Mouse (Mus musculus): ENCODE data around the gene Dhx37.
"Not testable (repeated sequence)": the region's sequence is repeated elsewhere in the genome, so short reads cannot be mapped to it uniquely, and the experiment has no call there.

Dhx37 gene

DNA sequence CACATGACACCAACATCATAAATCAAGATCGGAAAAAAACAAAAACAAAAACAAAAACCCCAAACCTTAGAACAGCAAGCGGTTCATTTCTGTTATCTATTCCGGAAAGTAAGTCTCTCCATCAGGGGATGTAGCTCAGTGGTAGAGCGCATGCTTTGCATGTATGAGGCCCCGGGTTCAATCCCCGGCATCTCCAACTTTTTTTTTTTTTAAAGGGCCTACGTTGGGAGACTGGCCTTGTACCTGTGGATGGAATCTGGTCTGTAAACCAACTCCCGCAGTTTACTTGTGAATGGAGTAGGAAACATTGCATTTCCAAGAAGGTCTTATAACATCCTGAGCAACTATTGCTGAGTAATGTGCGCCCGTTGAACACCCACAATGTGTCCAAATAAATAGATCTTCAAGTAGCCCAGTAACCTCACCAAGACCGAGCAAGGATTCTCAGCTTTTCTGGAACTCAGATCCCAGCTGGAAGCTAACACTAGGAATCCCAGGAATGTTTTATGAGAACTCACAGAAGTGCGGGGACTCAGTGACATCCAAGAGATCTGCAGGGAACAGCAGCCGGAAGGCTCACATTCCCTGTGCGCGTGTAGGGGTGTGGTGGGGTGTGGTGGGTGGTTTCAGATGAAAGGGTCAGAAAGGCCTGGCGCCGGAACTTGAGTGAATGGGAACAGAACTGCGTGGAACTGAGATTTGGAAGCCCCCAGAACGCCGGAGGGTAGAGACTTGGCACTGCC, 24.4 kb downstream of the Dhx37 start:
- DNase-seq (ENCODE audit: extremely low spot score, low read depth, low spot score), result peak; percentile 81

DNA sequence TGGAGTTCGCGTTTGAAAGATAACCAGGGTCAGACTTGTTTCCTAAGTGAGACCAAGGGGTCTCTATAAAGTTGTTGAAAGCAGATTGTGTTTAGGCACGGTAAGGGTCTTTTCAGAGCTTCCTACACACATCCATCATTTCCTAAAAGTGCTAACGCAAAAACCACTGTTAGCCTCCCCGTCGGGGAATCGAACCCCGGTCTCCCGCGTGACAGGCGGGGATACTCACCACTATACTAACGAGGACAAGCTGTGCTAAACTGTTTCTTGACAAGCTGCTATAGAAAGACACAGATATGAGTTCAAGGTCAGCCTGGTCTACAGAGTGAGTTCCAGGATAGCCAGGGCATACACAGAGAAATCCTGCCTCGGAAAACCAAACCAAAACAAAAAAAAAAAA, 25.1 kb downstream of the Dhx37 start:
- DNase-seq (ENCODE audit: extremely low spot score, low read depth, low spot score), result peak; percentile 95

DNA sequence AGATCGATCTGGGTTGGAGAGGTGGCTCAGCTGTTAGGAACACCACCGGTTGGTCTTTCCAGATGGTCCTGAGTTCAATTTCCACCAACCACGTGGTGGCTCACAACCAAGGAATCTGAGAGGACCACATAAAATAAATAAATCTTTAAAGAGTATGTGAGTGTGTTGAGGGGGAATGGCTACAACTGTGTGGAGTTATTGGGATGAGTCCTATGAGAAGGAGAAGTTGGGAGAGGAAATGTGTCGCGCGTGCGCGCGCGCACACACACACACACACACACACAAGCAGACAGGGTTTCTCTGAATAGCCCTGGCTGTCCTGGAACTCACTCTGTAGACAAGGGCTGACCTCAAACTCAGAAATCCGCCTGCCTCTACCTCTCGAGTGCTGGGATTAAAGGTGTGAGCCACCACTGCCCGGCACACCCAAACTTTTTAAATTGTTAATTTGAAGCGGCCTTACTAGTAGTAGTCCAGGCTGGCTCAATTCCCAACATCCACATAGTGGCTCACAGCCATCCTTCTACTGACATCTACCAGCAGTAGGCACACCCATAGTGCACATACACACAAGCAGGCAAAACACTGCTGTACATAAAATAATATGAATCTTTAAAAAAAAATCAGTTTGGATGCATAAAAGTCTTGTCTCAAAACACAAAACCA, 25.9 kb downstream of the Dhx37 start:
- no peak for DNase-seq (ENCODE audit: extremely low spot score, low read depth, low spot score)

DNA sequence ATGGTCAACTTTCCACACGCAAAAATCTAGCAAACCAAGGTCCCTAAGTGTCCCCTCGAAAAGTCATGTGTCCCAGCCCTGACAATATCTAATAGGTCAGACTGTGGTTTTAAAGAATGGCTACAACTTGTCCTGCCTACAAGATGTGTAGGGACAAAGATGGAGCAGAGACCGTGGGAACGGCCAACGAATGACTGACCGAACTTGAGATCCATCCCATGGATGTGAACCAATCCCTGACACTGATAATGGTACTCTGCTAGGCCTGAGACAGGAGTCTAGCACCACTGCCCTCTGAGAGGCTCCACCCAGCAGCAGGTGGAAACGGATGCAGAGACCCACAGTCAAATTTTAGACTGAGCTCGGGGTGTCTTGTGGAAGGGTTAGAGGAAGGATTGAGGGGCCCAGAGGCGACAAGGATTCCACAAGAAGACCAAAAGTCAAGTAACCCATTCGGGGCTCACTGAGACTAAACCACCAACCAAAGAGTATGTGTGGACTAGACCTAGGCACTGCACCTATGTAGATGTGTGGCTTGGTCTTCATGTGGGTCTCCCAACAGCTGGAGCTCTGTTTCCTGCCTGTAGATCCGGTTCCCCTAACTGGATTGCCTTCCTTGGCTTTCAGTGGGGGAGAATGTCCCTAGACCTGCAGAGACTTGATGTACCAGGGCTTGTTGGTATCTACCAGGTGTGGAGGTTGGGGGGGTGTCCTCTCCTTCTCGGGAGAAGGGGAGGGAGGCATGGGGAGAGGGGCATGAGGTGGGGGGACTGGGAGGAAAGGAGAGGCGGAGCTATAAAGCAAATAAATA, 26.7 kb downstream of the Dhx37 start:
- no peak for DNase-seq (ENCODE audit: extremely low spot score, low read depth, low spot score)

DNA sequence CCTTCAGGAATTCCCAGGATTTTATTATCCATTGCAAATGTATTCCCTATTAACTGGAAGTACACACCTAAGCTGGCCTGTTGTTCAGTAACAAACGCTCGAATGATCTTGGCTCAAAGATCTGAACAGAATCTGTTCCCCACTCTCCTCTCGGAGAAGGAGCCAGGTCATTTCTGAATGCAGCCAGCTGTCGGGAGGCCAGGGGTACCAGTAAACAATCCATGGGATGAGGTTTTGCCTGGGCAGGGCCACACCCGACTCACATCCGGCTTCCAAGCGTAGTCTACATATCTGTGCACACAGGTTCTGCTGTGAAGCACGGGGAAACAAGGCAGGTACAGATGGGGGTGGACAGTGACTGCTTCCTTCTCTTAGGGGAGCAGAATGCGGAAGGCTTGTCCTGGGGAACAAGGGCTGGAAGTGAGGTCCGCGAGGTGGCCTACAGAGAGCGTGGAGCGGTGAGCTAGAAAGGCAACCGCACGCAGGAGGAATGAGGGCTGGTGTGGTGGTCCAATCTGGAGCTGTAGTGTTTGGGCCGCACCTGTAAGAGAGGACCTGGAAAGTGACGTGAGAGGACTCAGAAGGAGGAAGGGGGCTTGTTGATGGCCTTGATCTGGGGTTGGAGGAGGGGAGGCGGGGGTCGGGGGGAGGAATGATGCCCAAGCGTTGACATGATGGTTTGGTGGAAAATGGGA, 27.5 kb downstream of the Dhx37 start:
- DNase-seq (ENCODE audit: extremely low spot score, low read depth, low spot score), result no peak

DNA sequence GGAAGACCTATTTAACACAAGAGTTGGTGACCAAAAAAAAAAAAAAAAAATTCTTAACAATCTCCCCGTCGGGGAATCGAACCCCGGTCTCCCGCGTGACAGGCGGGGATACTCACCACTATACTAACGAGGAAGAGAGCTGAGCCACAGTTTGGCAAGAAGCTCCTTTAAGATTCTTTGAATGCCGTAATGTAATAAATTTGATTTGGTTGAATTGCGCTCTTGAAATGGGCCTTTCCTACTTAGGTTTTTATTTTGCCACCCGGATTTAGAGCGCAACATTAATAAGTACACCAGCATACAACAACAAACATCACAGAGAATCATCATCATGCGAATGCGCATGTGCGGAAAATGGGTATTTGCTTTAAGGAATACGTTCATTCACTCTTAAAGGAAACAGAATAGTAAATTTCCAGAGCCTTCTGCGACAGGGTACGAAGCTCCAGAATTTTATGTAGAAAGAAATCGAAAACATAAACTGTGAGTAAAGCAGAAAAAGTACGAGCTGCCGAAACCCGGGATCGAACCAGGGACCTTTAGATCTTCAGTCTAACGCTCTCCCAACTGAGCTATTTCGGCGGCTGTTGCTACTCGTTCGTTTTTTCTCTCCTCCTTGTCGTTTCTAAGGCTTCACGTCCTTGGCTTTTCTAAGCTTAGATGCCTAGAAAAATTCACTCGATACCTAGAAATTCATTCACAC, 28.2 kb downstream of the Dhx37 start:
- peak; percentile 92 for DNase-seq (ENCODE audit: extremely low spot score, low read depth, low spot score)

DNA sequence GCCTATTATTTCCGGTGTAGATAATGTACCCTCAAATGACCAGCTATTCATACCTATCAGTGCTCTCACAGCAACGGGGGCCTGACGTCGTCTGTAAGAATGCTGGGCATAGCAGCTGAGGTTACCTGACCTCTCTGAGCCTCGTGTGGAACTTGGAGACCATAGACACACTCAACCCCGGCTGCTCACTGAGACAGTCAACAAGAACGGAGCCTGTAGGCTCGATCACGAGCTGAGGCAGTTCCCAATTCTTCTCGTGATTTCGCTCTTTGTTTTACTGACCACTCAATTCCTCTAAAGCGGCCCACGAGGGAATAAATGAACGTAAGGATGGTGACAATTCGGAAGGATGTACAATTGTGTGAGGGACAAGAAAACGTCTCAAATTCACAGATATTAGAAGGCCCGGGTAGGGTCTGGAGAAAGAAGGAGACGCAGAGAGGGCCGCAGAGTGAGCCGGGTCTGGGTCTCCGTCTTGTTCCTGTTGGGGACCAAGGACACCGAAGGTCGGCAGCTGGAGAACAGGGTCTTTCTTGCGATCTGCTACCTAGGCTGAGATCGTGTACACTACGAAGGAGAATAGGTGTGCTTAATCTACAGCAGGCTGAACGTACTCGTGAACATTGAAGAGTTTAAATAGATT, 28.9 kb downstream of the Dhx37 start:
- DNase-seq (ENCODE audit: extremely low spot score, low read depth, low spot score), result no peak

DNA sequence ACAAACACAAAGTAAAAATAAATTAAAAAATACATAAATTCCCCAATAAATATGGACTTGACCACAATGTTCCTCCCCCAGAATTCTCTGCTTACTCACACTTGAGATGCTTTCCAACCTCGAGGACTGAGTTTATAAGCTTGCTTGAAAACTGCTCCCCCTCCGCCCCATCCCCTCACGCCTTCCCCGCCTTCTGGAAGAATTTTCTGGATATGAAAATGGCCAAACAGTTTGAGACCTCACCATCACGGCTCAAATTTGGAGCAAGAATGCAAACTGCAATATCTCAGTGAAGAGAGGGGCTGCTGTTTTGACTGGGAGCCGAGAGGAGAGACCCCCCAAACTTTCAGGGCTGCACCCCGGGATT, 29.4 kb downstream of the Dhx37 start:
- DNase-seq (ENCODE audit: extremely low spot score, low read depth, low spot score), result no peak

DNA sequence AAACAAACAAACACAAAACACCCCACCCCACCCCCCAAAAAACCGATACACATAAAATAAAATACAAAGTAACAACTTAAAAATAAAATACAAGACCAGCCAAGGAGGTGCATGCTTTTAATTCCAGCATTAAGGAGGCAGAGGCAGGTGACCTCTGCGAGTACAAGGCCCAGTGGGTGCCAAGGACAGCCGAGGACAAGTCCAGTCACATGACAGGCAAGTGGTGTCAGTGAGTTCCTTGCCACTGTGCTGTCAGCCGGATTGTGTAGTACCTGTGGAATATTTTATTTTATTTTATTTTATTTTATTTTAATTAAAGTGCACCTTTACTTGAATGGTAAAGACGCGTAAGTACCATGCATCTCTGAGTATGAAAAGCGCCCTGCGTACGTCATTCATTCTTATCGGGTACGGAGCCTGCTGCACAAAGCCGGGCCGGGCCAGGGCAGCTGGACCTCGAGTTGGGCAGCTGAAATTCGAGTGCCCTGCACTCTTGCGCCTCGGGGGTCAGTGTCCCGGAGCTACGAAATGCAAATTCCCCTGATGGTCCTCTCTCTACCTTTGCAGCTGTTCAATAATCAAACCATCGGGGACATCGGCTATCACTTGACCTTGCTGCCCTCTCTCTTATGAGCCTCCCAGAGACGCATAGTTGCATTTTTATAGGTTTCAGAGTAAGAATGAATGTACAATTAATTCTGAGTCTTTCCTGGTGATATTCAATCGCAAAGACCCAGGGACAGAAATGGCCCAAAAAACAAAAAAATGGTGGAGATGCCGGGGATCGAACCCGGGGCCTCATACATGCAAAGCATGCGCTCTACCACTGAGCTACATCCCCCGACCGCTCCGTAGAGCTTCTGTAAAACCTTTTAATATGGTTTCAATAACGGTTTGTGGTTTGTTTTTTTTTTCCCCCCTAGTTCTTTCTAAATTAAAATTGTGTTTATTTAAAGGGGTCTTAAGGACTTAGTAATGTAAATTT, 30.1 kb downstream of the Dhx37 start:
- DNase-seq (ENCODE audit: extremely low spot score, low read depth, low spot score), result no peak

DNA sequence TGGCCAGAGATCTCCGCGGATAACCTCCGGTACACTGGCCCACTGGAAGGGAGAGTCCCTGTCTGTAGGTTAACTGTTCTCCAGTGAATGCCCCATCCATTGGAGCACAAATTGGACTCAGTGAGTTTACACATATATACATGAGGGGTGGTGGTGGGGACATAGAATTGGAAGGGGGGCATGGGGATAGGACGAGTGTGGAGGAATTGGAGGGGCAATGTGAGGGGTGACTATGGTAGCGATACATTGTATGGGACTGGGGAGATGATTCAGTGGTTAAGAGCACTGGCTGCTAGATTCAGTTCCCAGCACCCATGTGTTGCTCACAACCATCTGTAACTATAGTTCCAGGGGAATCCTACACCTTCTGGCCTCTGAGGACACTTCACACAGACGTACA, 30.9 kb downstream of the Dhx37 start:
- no peak for DNase-seq (ENCODE audit: extremely low spot score, low read depth, low spot score)

DNA sequence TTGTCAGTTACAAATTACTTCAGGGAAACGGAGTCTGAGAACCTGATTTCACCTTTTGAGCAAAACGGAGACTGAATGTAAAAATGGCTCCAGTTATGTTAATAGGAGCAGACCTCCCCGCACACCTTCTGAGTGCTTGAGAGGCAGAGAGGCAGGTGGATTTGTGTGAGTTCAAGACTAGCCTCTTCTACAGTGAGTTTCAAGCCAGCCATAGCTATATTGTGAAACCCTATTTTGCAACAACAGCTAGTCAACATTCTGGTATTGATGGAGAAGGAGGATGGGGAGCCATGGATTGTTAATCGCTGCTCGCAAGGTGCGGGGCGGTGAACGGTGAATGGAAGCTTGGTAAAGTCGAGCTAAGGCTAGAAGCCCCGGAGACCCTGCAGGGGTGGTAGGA, 31.4 kb downstream of the Dhx37 start:
- no peak for DNase-seq (ENCODE audit: extremely low spot score, low read depth, low spot score)

DNA sequence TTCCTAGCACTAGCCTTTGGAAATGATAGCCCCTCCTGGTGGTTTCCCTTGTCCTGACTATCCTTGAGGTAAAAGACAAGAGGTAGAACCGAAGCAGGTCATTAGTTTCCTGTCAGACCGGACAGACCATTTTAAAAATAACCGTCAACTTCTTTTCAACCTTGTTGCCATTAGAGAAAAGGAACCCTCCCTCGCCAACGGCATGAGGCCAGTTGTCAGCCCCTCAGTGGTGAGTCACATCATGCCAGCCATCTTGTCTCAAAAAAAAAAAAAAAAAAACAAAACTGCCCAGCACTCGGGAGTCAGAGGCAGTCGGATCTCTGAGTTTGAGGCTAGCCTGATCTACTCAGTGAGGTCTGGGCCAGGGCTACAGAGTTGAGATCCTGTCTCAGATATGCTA, 33.0 kb downstream of the Dhx37 start:
- DNase-seq (ENCODE audit: extremely low spot score, low read depth, low spot score), result no peak

DNA sequence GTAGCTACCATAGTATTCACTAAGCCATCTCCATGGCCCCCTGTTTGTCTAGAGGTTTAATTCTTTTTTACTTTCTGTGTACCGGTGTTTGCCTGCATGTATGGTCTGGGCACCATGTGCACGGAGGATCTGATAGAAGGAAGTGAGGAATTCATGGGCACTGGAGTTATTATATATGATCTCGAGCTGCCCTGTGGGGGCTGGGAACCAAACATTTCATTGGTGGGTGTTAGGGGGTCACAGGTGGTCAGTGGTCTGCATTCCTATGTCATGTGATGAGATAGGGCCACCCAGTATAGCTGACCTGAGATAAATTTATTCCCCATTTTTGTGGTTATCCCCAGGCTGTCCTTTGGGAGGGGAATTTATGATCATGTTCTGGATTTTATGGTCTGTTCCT, 38.9 kb downstream of the Dhx37 start:
- DNase-seq (ENCODE audit: extremely low spot score, low read depth, low spot score), result no peak

DNA sequence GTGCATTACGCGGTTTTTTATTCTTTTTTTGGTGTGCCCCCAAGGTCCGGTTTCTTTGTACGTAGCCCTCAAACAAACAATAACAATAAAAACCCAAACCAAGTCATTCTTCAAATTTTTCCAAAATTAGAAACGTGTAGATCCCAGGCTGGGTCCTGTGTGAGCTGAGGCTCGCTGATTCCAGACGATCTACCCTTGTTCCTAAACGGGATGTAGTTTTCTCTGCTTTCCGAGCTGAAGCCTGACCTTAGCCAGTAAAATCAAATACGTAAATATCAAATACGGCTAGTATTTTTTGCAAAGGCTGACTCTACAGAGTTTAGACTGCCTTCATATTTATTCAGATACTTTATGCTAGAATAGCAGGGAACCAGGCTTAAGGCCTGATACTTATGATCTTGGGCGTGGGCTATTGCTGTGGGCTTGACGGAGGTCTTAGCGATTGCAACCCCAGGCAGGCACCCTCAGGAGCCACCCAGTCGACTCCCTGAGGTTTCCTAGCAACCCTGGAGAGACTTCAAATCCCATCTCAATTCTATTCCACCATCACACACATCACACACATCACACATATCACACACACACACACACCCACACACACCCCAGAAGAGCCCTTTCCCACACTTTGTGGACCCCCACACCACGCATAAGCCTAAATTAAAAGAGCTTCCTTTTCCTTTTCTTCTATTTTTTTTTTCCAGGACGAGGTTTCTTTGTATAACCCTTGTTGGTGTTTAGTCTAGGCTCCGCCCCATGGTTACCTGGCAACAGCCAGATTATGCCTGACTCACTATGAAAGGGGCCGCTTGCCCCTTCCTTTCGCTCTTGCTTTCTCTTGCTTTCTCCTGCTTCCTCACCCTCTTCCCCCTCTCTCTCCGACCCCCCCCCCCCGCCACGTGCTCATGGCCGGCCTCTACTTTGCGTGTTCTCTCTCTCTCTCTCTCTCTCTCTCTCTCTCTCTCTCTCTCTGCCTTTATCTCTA, 40.0 kb downstream of the Dhx37 start:
- DNase-seq (ENCODE audit: extremely low spot score, low read depth, low spot score), result no peak

DNA sequence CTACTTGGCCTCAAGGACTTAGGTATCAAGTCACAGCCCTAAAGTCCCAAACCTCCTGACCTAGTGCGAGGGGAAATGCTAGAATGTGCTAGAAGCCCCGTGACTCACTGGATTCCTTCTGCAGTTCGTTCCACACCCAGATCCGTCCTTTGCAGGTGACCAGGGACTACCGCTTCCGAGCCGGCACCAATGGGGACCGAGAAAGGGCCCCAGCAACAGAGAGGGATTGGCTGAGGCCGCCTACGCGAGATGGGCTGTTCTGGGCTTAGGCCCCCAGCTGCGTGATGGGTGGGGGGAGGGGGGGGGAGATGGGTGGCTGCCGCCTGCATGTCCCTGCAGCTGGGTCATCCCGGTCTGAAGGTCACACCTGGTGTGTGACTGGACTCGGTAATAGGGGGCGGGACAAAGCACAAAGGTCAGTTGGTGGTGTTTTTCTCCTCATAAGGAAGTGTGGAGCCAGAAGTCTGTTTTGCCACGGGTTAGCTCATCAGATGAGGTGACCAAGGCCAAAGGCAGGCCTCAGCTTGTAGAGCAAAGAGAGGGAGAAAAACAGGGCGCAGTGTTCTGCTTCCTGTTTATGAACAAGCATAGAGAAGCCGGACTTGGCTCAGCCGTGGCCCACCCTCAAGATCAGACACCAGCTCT, 40.8 kb downstream of the Dhx37 start:
- DNase-seq (ENCODE audit: extremely low spot score, low read depth, low spot score), result peak; percentile 87

DNA sequence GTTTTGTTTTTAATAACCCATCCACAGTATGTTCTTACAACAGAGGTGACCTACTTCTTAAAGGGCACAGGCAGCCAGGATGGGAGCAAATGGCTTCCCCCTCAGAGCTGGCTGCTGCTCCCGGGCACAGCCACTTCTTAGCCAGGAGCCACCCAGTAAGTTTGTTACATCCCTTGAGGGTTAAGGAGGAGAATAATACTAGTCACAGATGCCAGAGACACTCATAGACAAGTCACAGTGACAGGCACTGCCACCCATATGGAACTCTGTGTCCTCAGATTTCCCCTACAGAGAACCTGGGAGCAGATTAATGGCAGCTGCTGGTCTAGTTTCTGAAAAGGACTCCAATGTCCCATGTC, 41.3 kb downstream of the Dhx37 start:
- DNase-seq (ENCODE audit: extremely low spot score, low read depth, low spot score), result no peak

DNA sequence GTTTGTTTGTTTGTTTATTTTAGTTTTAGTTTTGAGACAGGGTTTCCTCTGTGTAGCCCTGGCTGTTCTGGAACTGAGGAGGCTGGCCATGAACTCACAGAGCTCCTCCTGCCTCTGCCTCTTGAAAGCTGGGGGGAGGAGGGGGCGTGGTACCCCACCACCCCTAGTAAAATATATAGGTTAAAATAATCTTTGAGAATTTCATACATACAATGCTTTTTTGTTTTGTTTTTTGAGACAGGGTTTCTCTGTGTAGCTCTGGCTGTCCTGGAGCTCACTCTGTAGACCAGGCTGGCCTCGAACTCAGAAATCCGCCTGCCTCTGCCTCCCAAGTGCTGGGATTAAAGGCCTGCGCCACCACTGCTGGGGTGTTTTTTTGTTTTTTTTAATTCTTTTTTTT, 41.7 kb downstream of the Dhx37 start:
- not testable (repeated sequence) for DNase-seq (ENCODE audit: extremely low spot score, low read depth, low spot score)

DNA sequence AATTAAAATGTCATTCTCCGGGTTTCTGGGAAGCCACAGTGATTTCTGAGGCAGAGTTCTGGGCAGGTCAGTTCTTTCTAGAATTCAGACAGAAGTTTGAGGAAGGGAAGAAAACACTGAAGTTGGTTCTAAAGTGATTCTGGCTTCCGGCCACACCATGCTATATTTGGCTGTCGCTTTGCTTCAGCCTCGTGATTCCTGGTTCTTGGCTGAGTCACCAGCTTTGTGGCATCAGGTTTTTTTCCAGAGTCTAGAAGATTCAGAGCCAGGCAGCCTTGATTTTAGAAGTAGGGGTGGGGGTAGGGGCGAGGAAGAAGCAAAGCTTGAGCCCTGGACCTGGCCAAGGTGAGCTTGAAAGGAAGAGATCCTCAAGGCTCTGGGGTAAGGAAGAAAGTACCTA, 42.3 kb downstream of the Dhx37 start:
- no peak for DNase-seq (ENCODE audit: extremely low spot score, low read depth, low spot score)
